Mouse (Mus musculus): Measurements from ENCODE around the gene Rad23b. TPM values are rescaled to one million over a fixed set of nuclear protein-coding genes. Genes with fewer than 3 reads are reported as not detected.
A peak's percentile ranks its signal among the peaks of the same experiment; 100 is the strongest.
"Not testable (repeated sequence)": the region's sequence is repeated elsewhere in the genome, so short reads cannot be mapped to it uniquely, and the experiment has no call there.

Rad23b gene
- 39.9 and 48.0 TPM in 2 replicates for polyA plus RNA-seq (2015; fragmentation: Nextera tagmentation; extraction: Ambion mirVana)

DNA sequence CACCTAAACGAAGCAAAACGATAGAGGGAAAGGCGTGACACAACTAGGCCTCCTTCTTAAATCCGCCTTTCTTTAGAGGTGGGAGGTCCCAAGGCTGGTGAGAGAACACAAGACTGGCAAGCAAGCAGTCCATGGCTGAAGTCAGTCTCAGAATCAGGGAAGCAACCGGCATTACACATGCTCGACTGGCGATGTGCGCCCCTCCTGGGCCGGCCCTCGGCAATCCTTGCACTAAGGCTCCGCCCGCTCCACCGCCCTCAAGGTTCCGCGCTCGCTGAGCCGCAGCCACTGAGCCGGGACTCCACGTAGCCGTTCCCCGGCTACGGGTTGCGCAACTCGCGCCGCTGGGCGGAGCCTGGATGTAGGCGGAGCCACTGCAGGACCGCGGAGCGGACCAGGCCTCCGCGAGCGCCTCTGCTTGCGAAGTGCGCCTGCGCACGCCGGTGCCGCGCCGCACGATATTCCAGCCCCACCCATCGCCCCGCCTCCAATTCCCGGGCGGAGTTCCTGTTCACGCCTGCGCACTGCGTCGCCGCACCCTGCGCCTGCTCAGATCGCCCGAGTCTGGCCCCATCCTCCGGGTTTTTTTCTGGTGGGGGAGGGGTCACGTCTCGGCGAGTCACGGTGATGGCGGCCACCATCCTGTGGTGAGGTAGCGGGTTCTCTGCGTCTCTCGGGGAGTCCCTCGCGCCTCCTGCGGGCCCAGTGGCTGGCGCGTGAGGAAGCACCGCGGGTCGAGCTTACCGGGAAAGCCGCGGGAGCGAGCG is at the start of gene Rad23b:
Rad23b (plus strand) TSS at position 592 of the 767 bp plus-strand sequence.
- no peaks in the 10 kb centered on the region for H3K36me3 ChIP-seq (replicated peaks; ENCODE audit: insufficient read depth, low read length)
- peak; percentile 90 for ATAC-seq
- H3K9ac ChIP-seq (replicated peaks): peak within 1 kb of the TSS; percentile 99
- peak within 1 kb of the TSS; percentile 88 for H3K4me2 ChIP-seq (ENCODE audit: low read depth, low read length)
- TF ChIP-seq EP300 (IDR thresholded peaks at IDR 0.05; ENCODE audit: low read depth) (no peak), CTCF (IDR thresholded peaks at IDR 0.05; ENCODE audit: low read depth) (no peak; the same call in 1 of the 2 replicates)
- H3K27me3 ChIP-seq (ENCODE audit: insufficient read depth, low read length): no peaks in the 10 kb centered on the region
- under 1% methylated on average over 77 of the region's 77 CpGs for WGBS (ENCODE audit: insufficient replicate concordance)
- H3K4me1 ChIP-seq (ENCODE audit: insufficient read depth): peaks cover 22% of the 10 kb centered on the region
- no peaks in the 10 kb centered on the region for H3K9me3 ChIP-seq (ENCODE audit: low read length)
- DNase-seq: peak; percentile 100
- H3K27ac ChIP-seq (ENCODE audit: low read depth): peak within 1 kb of the TSS; percentile 97
- peak within 1 kb of the TSS; percentile 100 for H3K4me3 ChIP-seq (ENCODE audit: low read depth, low read length)

DNA sequence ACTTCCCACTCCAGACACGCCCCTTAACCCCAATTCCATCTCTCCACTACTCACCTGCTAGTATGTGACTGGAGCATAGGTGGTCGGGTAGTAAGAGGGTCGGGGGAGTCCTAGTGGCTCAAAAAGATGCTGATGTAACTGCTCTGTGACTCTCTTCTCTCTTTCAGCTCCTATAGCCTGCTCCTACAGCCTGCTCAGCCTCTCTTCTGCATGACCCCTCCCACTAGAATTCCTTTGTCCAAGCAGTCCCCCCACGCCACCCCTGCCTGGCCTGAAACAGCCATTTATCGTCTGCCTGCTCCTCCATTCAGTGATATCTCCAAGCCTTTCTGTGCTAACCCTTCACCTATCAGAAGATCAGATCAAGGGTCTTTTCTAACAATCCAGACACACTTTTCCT is 45.7 kb upstream of the Rad23b start:
- 82% methylated on average over 5 of the region's 5 CpGs for WGBS (ENCODE audit: insufficient replicate concordance)
- H3K36me3 ChIP-seq (replicated peaks; ENCODE audit: insufficient read depth, low read length): no peaks in the 10 kb centered on the region
- H3K4me1 ChIP-seq (ENCODE audit: insufficient read depth): no peaks in the 10 kb centered on the region
- H3K27ac ChIP-seq (ENCODE audit: low read depth): no peak overlapping the region
- TF ChIP-seq EP300 (IDR thresholded peaks at IDR 0.05; ENCODE audit: low read depth): no peak
- no peak for TF ChIP-seq CTCF (IDR thresholded peaks at IDR 0.05; ENCODE audit: low read depth)
- H3K4me3 ChIP-seq (ENCODE audit: low read depth, low read length): no peak overlapping the region
- H3K27me3 ChIP-seq (ENCODE audit: insufficient read depth, low read length): no peaks in the 10 kb centered on the region
- peaks cover 5% of the 10 kb centered on the region; the same call in 1 of the 2 replicates for H3K9me3 ChIP-seq (ENCODE audit: low read length)
- H3K4me2 ChIP-seq (ENCODE audit: low read depth, low read length): no peak overlapping the region
- ATAC-seq: no peak
- DNase-seq: no peak
- H3K9ac ChIP-seq (replicated peaks): no peak overlapping the region

DNA sequence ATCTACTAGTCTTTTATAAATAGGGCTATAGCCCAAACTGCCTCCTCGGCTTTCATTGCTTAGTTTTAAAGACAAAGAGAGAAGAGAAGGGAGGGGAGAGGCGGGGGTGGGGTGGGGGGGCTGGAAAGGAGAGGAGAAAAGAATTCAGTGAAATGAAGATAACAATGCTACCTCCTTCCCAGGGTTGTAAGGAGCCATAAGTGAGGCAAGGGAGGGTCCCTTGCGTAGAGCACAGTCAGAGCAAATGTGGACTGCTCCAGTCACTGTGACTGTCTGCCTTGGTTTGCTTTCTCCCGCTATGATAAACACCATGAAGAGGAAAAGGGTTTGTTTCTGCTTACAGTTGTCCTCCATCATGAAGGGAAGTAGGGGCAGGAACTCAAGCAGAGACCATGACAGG is 43.2 kb upstream of the Rad23b start:
- no peak overlapping the region for H3K4me3 ChIP-seq (ENCODE audit: low read depth, low read length)
- H3K9me3 ChIP-seq (ENCODE audit: low read length): peaks cover 5% of the 10 kb centered on the region; the same call in 1 of the 2 replicates
- no peaks in the 10 kb centered on the region for H3K4me1 ChIP-seq (ENCODE audit: insufficient read depth)
- no peak overlapping the region for H3K9ac ChIP-seq (replicated peaks)
- ATAC-seq (no peak), DNase-seq (no peak)
- H3K27ac ChIP-seq (ENCODE audit: low read depth): no peak overlapping the region
- WGBS (ENCODE audit: insufficient replicate concordance): 73% methylated on average over 4 of the region's 4 CpGs
- no peaks in the 10 kb centered on the region for H3K27me3 ChIP-seq (ENCODE audit: insufficient read depth, low read length)
- H3K4me2 ChIP-seq (ENCODE audit: low read depth, low read length): no peak overlapping the region
- H3K36me3 ChIP-seq (replicated peaks; ENCODE audit: insufficient read depth, low read length): no peaks in the 10 kb centered on the region
- TF ChIP-seq CTCF (IDR thresholded peaks at IDR 0.05; ENCODE audit: low read depth) (no peak), EP300 (IDR thresholded peaks at IDR 0.05; ENCODE audit: low read depth) (no peak)

DNA sequence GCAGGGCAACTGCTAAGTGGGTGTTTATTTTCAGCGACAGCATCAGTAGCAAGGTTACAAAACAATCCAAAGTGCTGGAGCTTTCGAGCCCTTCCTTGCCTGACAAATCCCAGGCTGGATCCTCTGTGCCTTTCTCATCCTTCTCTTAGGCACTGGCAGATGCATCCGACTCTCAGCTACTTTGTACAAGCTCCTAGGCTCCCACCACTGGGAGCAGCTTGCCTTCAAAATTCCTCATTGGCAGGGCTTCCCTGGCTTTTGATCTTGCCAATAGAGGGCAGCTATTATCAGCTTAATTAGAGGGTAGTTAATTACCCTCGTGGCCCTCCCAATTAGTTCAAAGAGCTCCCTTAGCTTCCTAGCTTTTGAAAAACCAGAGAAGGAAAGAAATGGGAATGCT is 33.1 kb upstream of the Rad23b start:
- no peak for ATAC-seq
- Histone ChIP-seq H3K4me2 (ENCODE audit: low read depth, low read length) (no peak overlapping the region), H3K27ac (ENCODE audit: low read depth) (no peak overlapping the region), H3K4me3 (ENCODE audit: low read depth, low read length) (no peak overlapping the region), H3K36me3 (replicated peaks; ENCODE audit: insufficient read depth, low read length) (no peaks in the 10 kb centered on the region), H3K9ac (replicated peaks) (no peak overlapping the region), H3K9me3 (ENCODE audit: low read length) (no peaks in the 10 kb centered on the region), H3K4me1 (ENCODE audit: insufficient read depth) (no peaks in the 10 kb centered on the region), H3K27me3 (ENCODE audit: insufficient read depth, low read length) (no peaks in the 10 kb centered on the region)
- no peak for TF ChIP-seq EP300 (IDR thresholded peaks at IDR 0.05; ENCODE audit: low read depth)
- no peak for TF ChIP-seq CTCF (IDR thresholded peaks at IDR 0.05; ENCODE audit: low read depth)
- no peak for DNase-seq
- 56% methylated on average over 4 of the region's 4 CpGs for WGBS (ENCODE audit: insufficient replicate concordance)

DNA sequence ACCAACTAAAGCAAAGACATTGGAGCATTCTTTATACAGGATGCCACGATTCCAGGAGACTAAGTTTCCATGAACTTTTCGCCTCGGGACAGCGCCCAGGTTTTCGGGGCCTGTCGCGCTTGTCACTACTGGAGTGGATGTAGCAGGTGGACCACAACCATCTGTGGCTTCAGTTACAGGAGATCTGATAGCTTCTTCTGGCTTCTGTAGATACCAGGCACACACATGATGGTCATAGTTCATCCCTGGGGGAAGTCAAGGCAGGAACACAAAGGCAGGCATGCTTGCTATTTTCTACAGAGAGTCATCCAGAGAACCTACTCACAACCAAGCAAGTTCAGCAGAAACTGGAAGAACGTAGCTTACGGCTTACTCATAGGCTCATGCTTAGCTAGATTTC is 31.5 kb upstream of the Rad23b start:
- 92% methylated on average over 9 of the region's 9 CpGs for WGBS (ENCODE audit: insufficient replicate concordance)
- not testable (repeated sequence) for DNase-seq

DNA sequence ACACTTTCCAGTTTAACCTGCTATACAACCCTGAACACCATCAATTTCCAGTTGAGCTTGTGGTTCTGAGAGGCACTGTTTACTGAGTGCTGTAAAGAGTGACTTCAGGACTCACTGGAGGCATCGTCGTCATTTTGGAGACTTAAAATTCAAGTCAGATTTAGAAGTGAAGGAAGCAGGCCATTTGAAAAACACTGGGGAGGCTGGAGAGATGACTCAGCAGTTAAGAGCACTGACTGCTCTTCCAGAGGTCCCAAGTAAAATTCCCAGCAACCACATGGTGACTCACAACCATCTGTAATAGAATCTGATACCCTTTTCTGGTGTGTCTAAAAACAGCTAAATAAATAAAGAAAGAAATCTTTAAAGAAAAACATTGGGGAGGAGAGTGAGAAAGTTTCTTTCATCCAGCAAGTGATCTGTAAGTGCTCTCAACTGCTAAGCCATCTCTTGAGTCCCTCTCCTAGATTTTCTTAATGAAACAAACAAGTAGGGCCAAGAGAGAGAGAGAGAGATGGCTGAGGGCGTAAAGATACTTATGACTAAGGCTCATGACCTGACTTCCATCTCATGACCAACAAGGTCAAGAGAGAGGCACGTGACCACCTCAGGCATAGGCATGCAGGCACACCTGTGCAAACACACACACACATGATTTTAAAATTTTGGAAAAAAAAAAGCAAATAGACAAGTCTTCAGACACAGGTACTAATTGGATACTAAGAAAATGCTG is 23.9 kb upstream of the Rad23b start:
- Histone ChIP-seq H3K9me3 (ENCODE audit: low read length) (no peaks in the 10 kb centered on the region), H3K4me3 (ENCODE audit: low read depth, low read length) (no peak overlapping the region), H3K9ac (replicated peaks) (no peak overlapping the region), H3K27me3 (ENCODE audit: insufficient read depth, low read length) (no peaks in the 10 kb centered on the region), H3K4me2 (ENCODE audit: low read depth, low read length) (no peak overlapping the region), H3K4me1 (ENCODE audit: insufficient read depth) (peaks cover 3% of the 10 kb centered on the region; the same call in 1 of the 2 replicates), H3K36me3 (replicated peaks; ENCODE audit: insufficient read depth, low read length) (no peaks in the 10 kb centered on the region), H3K27ac (ENCODE audit: low read depth) (no peak overlapping the region)
- DNase-seq: no peak
- no peak for TF ChIP-seq EP300 (IDR thresholded peaks at IDR 0.05; ENCODE audit: low read depth)
- no peak for TF ChIP-seq CTCF (IDR thresholded peaks at IDR 0.05; ENCODE audit: low read depth)
- WGBS (ENCODE audit: insufficient replicate concordance): 65% methylated on average over 4 of the region's 4 CpGs
- no peak for ATAC-seq

More for the DNA sequence above, 31.5 kb upstream of the Rad23b start:
- not testable (repeated sequence) for H3K27ac ChIP-seq (ENCODE audit: low read depth); H3K27me3 ChIP-seq (ENCODE audit: insufficient read depth, low read length); ATAC-seq; H3K4me3 ChIP-seq (ENCODE audit: low read depth, low read length); H3K36me3 ChIP-seq (replicated peaks; ENCODE audit: insufficient read depth, low read length); H3K9me3 ChIP-seq (ENCODE audit: low read length); H3K4me2 ChIP-seq (ENCODE audit: low read depth, low read length); H3K9ac ChIP-seq (replicated peaks); H3K4me1 ChIP-seq (ENCODE audit: insufficient read depth)

Measured in liver, postnatal 0 days (tissue).